Mouse (Mus musculus) bone marrow macrophage, adult 2 months (primary cell): ENCODE measurements around the gene Piwil4.

Experiments used
- CTCF ChIP-seq: IDR thresholded peaks from 2 replicates; pipeline ENCODE4 v1.5.1; 2012; ENCODE audit warnings: low read depth, mild to moderate bottlenecking, low read length, moderate library complexity
- POLR2A ChIP-seq: IDR thresholded peaks from 2 replicates; pipeline ENCODE4 v1.6.1; 2012; ENCODE audit warnings: mild to moderate bottlenecking, low read depth, low read length, borderline replicate concordance

DNA sequence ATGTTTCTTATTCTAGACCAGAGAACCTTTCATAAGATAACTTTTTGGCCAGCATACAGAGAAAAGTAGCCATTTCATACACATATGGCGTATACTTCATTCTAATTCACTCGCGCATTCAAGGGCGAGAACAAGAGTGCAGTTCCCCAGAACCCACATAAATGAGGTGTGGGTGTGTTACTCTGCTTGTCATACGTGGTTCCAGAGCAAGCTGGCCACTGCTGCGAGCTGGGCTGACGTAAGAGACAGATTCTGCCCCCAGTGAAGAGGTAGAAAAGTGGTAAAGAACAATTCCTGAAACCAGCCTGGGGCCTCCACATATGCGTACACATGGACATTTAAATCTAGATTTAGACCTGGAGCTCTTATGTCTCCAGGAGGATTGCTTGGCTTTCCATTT, 66.0 kb downstream of the Piwil4 start:
- TF ChIP-seq CTCF (no peak), POLR2A (no peak)
